Comparison of ENCODE assay signal across 9 mouse cellular contexts in the genomic region with DNA sequence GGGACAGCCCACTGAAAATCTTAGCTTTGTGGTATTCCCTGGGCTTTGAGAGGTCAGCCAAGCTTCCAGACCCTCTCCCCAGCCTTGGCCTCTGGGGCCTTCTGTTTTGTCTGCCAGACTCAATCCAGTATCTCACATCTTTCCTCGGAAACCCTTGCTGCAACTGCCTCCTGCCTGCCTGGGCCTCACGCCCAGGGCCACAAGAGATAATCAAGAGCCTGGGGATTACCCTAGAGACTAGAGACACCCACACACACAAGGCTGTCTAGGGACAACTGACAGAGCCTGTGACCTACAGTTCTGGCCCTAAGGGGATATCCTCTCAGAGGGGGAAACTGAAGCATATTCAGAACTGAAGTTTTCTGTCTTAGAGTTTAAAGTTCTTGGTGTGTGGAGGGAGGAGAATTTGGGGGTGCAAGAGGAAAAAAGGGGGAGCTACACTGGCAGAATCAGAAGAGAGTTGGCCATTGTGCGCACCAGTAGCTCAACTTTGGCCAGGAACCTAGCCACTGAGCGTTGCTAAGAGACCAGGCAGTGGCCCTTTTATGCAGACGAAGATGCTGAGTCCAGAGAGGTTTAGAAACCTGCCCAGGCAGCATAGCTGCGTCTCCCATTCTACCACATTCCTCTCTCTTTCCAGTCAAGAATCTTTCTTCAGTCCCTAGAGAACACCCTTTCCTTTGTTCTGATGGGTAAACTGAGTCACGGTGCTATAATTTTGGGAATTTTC. TPM values are rescaled to one million over a fixed set of nuclear protein-coding genes. Genes with fewer than 3 reads are reported as not detected.
DNase-seq lines count a peak whose midpoint lies in the region; ATAC-seq and TF ChIP-seq lines count a peak whose summit lies in the region.
"Had no signal": no experiment of that assay in that cellular context is flagged by ENCODE, and none has a peak within 500 bp of the region (broad histone marks: within the 10 kb centered on the region; RNA-seq: fewer than 3 reads in every experiment).

No protein-coding gene starts in this region.

- 43% methylated on average over 7 of the region's 7 CpGs for WGBS in heart, embryonic 10.5 days
- 27% methylated on average over 7 of the region's 7 CpGs for WGBS in midbrain, embryonic 12.5 days

- H3K27ac ChIP-seq in layer of hippocampus, adult 2 months, result peak overlapping the region; percentile 24; the same call in 1 of the 2 replicates
- H3K27ac ChIP-seq in heart, embryonic 10.5 days, result 0 out of 2 replicates have a peak overlapping the region, but pooled peaks have one; percentile 16
- H3K27ac ChIP-seq in midbrain, embryonic 12.5 days (replicated peaks), result 0 out of 2 replicates have a peak overlapping the region, but pooled peaks have one; percentile 6
- H3K27ac ChIP-seq: limb, embryonic 15.5 days had no signal

- H3K4me1 ChIP-seq in heart, embryonic 10.5 days, result peaks cover 49% of the 10 kb centered on the region
- H3K4me1 ChIP-seq in midbrain, embryonic 12.5 days, result peaks cover 21% of the 10 kb centered on the region

- H3K4me2 ChIP-seq in midbrain, embryonic 12.5 days (replicated peaks), result no peak overlapping the region
- H3K4me2 ChIP-seq: limb, embryonic 15.5 days had no signal

- no peak for TF ChIP-seq CTCF in layer of hippocampus, adult 2 months (conservative IDR thresholded peaks at IDR 0.05)

- no peaks in the 10 kb centered on the region for H3K9me3 ChIP-seq in heart, embryonic 10.5 days
- no peaks in the 10 kb centered on the region for H3K9me3 ChIP-seq in midbrain, embryonic 12.5 days
- H3K9me3 ChIP-seq: limb, embryonic 15.5 days had no signal

- no peak overlapping the region for H3K4me3 ChIP-seq in layer of hippocampus, adult 2 months
- H3K4me3 ChIP-seq in heart, embryonic 10.5 days, result no peak overlapping the region
- no peak overlapping the region for H3K4me3 ChIP-seq in midbrain, embryonic 12.5 days
- H3K4me3 ChIP-seq: limb, embryonic 15.5 days had no signal

- peak in 1 of 2 experiments; percentile 24 for DNase-seq in layer of hippocampus, adult 2 months (ENCODE audit: low spot score in 2 of 2)
- DNase-seq in layer of hippocampus, adult 9-11 months, result no peak
- DNase-seq in brain, adult 2 months (ENCODE audit: low read depth, low spot score), result peak; percentile 5
- no peak for DNase-seq in heart, embryonic 10.5 days (ENCODE audit: low spot score)
- no peak for DNase-seq in kidney, postnatal 25 days
- no peak for DNase-seq in layer of hippocampus, adult 9-10 months (ENCODE audit: low spot score)
- DNase-seq in spleen, postnatal 10 days (ENCODE audit: low spot score in 2 of 2), result no peak

- no peaks in the 10 kb centered on the region for H3K36me3 ChIP-seq in heart, embryonic 10.5 days
- H3K36me3 ChIP-seq in midbrain, embryonic 12.5 days, result no peaks in the 10 kb centered on the region
- H3K36me3 ChIP-seq: limb, embryonic 15.5 days had no signal

- H3K9ac ChIP-seq in midbrain, embryonic 12.5 days (replicated peaks), result no peak overlapping the region
- H3K9ac ChIP-seq: limb, embryonic 15.5 days had no signal

- no peak for ATAC-seq in midbrain, embryonic 12.5 days (ENCODE audit: low FRiP score, low read depth)

- peaks cover 29% of the 10 kb centered on the region for H3K27me3 ChIP-seq in heart, embryonic 10.5 days (ENCODE audit: insufficient read depth, poor library complexity, severe bottlenecking)
- peaks cover 30% of the 10 kb centered on the region for H3K27me3 ChIP-seq in midbrain, embryonic 12.5 days

RNA-seq across cellular contexts. Expression of gene Inhbb, which starts 32.1 kb away (rescaled TPM):
- 1 to 10 TPM; 5.9 to 7.8 TPM for total RNA-seq in layer of hippocampus, adult 2 months (2021)
- polyA plus RNA-seq in heart, embryonic 10.5 days (2016; fragmentation: Nextera tagmentation; extraction: Ambion mirVana), result 0.08 and 0.12 TPM in 2 replicates
- polyA plus RNA-seq in midbrain, embryonic 12.5 days (2016; fragmentation: Nextera tagmentation; extraction: Ambion mirVana), result 0.78 and 1.1 TPM in 2 replicates
